Mouse (Mus musculus): ENCODE measurements around the gene Pcif1.
A peak's percentile ranks its signal among the peaks of the same experiment; 100 is the strongest.
"Not testable (repeated sequence)": the region's sequence is repeated elsewhere in the genome, so short reads cannot be mapped to it uniquely, and the experiment has no call there.

The Pcif1 gene

GRCm38 (mm10) chr2:164866741-164867551, 12.2 kb upstream of the Pcif1 start:
- no peak for DNase-seq (ENCODE audit: low spot score)

- DNase-seq (ENCODE audit: low spot score), result no peak
Observed at GRCm38 (mm10) chr2:164867566-164867965, 11.5 kb upstream of the Pcif1 start.

GRCm38 (mm10) chr2:164868491-164868890, 10.6 kb upstream of the Pcif1 start:
- no peak for DNase-seq (ENCODE audit: low spot score)

GRCm38 (mm10) chr2:164871602-164872303, 7.4 kb upstream of the Pcif1 start:
- no peak for DNase-seq (ENCODE audit: low spot score)

GRCm38 (mm10) chr2:164873621-164874020, 5.5 kb upstream of the Pcif1 start:
- DNase-seq (ENCODE audit: low spot score), result no peak

- no peak for DNase-seq (ENCODE audit: low spot score)
Observed at GRCm38 (mm10) chr2:164874239-164874769, 4.8 kb upstream of the Pcif1 start.

GRCm38 (mm10) chr2:164875648-164876047, 3.5 kb upstream of the Pcif1 start:
- DNase-seq (ENCODE audit: low spot score), result not testable (repeated sequence)

GRCm38 (mm10) chr2:164877376-164878215, 1.5 kb upstream of the Pcif1 start:
- DNase-seq (ENCODE audit: low spot score), result not testable (repeated sequence)

GRCm38 (mm10) chr2:164878509-164879227, 436 bp upstream of the Pcif1 start:
- DNase-seq (ENCODE audit: low spot score), result no peak

GRCm38 (mm10) chr2:164879568-164880277, 619 bp downstream of the Pcif1 start:
- DNase-seq (ENCODE audit: low spot score), result peak; percentile 85

GRCm38 (mm10) chr2:164882619-164883018, 3.5 kb downstream of the Pcif1 start:
- no peak for DNase-seq (ENCODE audit: low spot score)

- DNase-seq (ENCODE audit: low spot score), result peak; percentile 69
Observed at GRCm38 (mm10) chr2:164885788-164886187, 6.7 kb downstream of the Pcif1 start.

- DNase-seq (ENCODE audit: low spot score), result no peak
Observed at GRCm38 (mm10) chr2:164886617-164887016, 7.5 kb downstream of the Pcif1 start.

GRCm38 (mm10) chr2:164888996-164889395, 9.9 kb downstream of the Pcif1 start:
- DNase-seq (ENCODE audit: low spot score), result no peak

- DNase-seq (ENCODE audit: low spot score), result no peak
Observed at GRCm38 (mm10) chr2:164889960-164890359, 10.9 kb downstream of the Pcif1 start.

GRCm38 (mm10) chr2:164890411-164891049, 11.4 kb downstream of the Pcif1 start:
- DNase-seq (ENCODE audit: low spot score), result no peak

- no peak for DNase-seq (ENCODE audit: low spot score)
Observed at GRCm38 (mm10) chr2:164891056-164891834, 12.1 kb downstream of the Pcif1 start.

- no peak for DNase-seq (ENCODE audit: low spot score)
Observed at GRCm38 (mm10) chr2:164891908-164892695, 13.0 kb downstream of the Pcif1 start.
